Mouse (Mus musculus): ENCODE measurements at regions not wholly inside any gene's neighbourhood (a gene's known extent, or its start where the extent isn't known, plus 50 kb on each side); places are given as distances from the start of the nearest gene placed in this dataset.
"Not testable (repeated sequence)": the region's sequence is repeated elsewhere in the genome, so short reads cannot be mapped to it uniquely, and the experiment has no call there.

DNA sequence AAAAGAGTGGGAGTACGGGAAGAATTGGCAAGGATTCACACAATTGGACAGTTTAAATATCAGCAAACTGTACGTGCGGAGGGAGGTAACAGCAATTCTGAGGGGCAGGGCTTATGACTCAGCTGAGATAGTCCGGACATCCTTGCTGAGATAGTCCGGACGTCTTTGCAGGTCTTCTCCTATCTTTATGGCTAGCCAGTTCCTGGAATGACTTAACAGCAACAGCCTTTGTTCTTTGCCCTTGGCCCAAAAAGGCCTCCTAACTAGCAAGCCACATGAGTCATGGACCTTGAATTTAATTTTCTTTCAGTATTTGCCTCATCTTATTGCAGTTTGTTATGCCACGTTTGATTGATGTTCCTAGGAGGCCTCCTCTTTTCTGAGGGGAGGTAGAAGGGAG, 133.1 kb upstream of the Speer3 start:
- not testable (repeated sequence) for TF ChIP-seq CTCF (IDR thresholded peaks at IDR 0.05; ENCODE audit: borderline replicate concordance, extremely low read depth, insufficient read depth, insufficient read length); POLR2A (IDR thresholded peaks at IDR 0.05; ENCODE audit: borderline replicate concordance, extremely low read depth, insufficient read depth, insufficient read length, poor library complexity, severe bottlenecking)

All from brain, embryonic 14.5 days (tissue).